Mouse (Mus musculus): Measurements from ENCODE around the gene Son.
"Not testable (repeated sequence)": the region's sequence is repeated elsewhere in the genome, so short reads cannot be mapped to it uniquely, and the experiment has no call there.

Son gene

GRCm38 (mm10) chr16:91639161-91639560 is 8.1 kb upstream of the Son start:
- no peak for DNase-seq (ENCODE audit: extremely low read depth, low read depth)

GRCm38 (mm10) chr16:91639636-91640035 is 7.7 kb upstream of the Son start:
- DNase-seq (ENCODE audit: extremely low read depth, low read depth), result no peak

- no peak for DNase-seq (ENCODE audit: extremely low read depth, low read depth)
Observed at GRCm38 (mm10) chr16:91640171-91640570, 7.1 kb upstream of the Son start.

- peak; percentile 10 for DNase-seq (ENCODE audit: extremely low read depth, low read depth)
Observed at GRCm38 (mm10) chr16:91644901-91645300, 2.4 kb upstream of the Son start.

- not testable (repeated sequence) for DNase-seq (ENCODE audit: extremely low read depth, low read depth)
Observed at GRCm38 (mm10) chr16:91645420-91645819, 1.9 kb upstream of the Son start.

GRCm38 (mm10) chr16:91645995-91646602 is 1.2 kb upstream of the Son start:
- peak; percentile 72 for DNase-seq (ENCODE audit: extremely low read depth, low read depth)

- DNase-seq (ENCODE audit: extremely low read depth, low read depth), result peak; percentile 73
Observed at GRCm38 (mm10) chr16:91646681-91647419, 456 bp upstream of the Son start, which contains the start of gene Gart. TSS of gene Gart (minus strand) at chr16:91646952.

GRCm38 (mm10) chr16:91648220-91648550 is 879 bp downstream of the Son start:
- peak; percentile 29 for DNase-seq (ENCODE audit: extremely low read depth, low read depth)

GRCm38 (mm10) chr16:91649246-91649645 is 1.9 kb downstream of the Son start:
- DNase-seq (ENCODE audit: extremely low read depth, low read depth), result no peak

GRCm38 (mm10) chr16:91649781-91650180 is 2.5 kb downstream of the Son start:
- no peak for DNase-seq (ENCODE audit: extremely low read depth, low read depth)

GRCm38 (mm10) chr16:91652191-91652590 is 4.9 kb downstream of the Son start:
- DNase-seq (ENCODE audit: extremely low read depth, low read depth), result no peak

GRCm38 (mm10) chr16:91655285-91655684 is 8.0 kb downstream of the Son start:
- DNase-seq (ENCODE audit: extremely low read depth, low read depth), result no peak

GRCm38 (mm10) chr16:91657285-91657684 is 10.0 kb downstream of the Son start:
- DNase-seq (ENCODE audit: extremely low read depth, low read depth), result no peak

- no peak for DNase-seq (ENCODE audit: extremely low read depth, low read depth)
Observed at GRCm38 (mm10) chr16:91658471-91658870, 11.2 kb downstream of the Son start.

- DNase-seq (ENCODE audit: extremely low read depth, low read depth), result no peak
Observed at GRCm38 (mm10) chr16:91659798-91660197, 12.5 kb downstream of the Son start.

- DNase-seq (ENCODE audit: extremely low read depth, low read depth), result no peak
Observed at GRCm38 (mm10) chr16:91661397-91661796, 14.1 kb downstream of the Son start.

- DNase-seq (ENCODE audit: extremely low read depth, low read depth), result no peak
Observed at GRCm38 (mm10) chr16:91662336-91662735, 15.0 kb downstream of the Son start.

- DNase-seq (ENCODE audit: extremely low read depth, low read depth), result no peak
Observed at GRCm38 (mm10) chr16:91663795-91664194, 16.5 kb downstream of the Son start.

GRCm38 (mm10) chr16:91674500-91674899 is 27.2 kb downstream of the Son start:
- DNase-seq (ENCODE audit: extremely low read depth, low read depth), result no peak

- no peak for DNase-seq (ENCODE audit: extremely low read depth, low read depth)
Observed at GRCm38 (mm10) chr16:91678147-91678911, 31.0 kb downstream of the Son start.

GRCm38 (mm10) chr16:91680656-91681055 is 33.4 kb downstream of the Son start:
- no peak for DNase-seq (ENCODE audit: extremely low read depth, low read depth)

- no peak for DNase-seq (ENCODE audit: extremely low read depth, low read depth)
Observed at GRCm38 (mm10) chr16:91685526-91685925, 38.2 kb downstream of the Son start.
